Mouse (Mus musculus) midbrain, embryonic 15.5 days (tissue): ENCODE measurements around the gene Gata2. TPM values are rescaled to one million over a fixed set of nuclear protein-coding genes. Genes with fewer than 3 reads are reported as not detected.

Experiments used
- ATAC-seq: fragments of 200-750 bp; cut with Nextera tagmentation; replicated peaks from 2 replicates; pipeline ENCODE4 v1.8.0; 2017; ENCODE audit warnings: moderate TSS enrichment
- H3K27ac ChIP-seq: fragments of 300-500 bp; sonication (generic); 2 replicates; pipeline ENCODE4 v1.5.1; 2015; ENCODE audit warnings: mild to moderate bottlenecking, inconsistent platforms
- H3K27me3 ChIP-seq: fragments of 300-500 bp; sonication (generic); replicated peaks from 2 replicates; pipeline ENCODE4 v1.6.1; 2015; ENCODE audit warnings: inconsistent platforms
- H3K36me3 ChIP-seq: fragments of 300-500 bp; sonication (generic); replicated peaks from 2 replicates; pipeline ENCODE4 v1.6.1; 2015; ENCODE audit warnings: inconsistent platforms
- H3K4me1 ChIP-seq: fragments of 300-500 bp; sonication (generic); 2 replicates; pipeline ENCODE4 v1.6.1; 2015; ENCODE audit warnings: inconsistent platforms
- H3K4me2 ChIP-seq: fragments of 300-500 bp; sonication (generic); 2 replicates; pipeline ENCODE4 v1.6.1; 2015; ENCODE audit warnings: inconsistent platforms, mild to moderate bottlenecking, moderate library complexity
- H3K4me3 ChIP-seq: fragments of 300-500 bp; sonication (generic); 2 replicates; pipeline ENCODE4 v1.5.1; 2015; ENCODE audit warnings: mild to moderate bottlenecking, inconsistent platforms
- H3K9ac ChIP-seq: fragments of 300-500 bp; sonication (generic); 2 replicates; pipeline ENCODE4 v1.6.1; 2015; ENCODE audit warnings: mild to moderate bottlenecking, inconsistent platforms
- H3K9me3 ChIP-seq: fragments of 300-500 bp; sonication (generic); 2 replicates; pipeline ENCODE4 v1.6.1; 2016; ENCODE audit warnings: inconsistent platforms
- WGBS: fragments of 180-500 bp; shearing (Covaris S2); methylation state at CpG from one replicate; pipeline ENCODE4 v1.1.7; 2015; ENCODE audit warnings: mixed read lengths; 5-methylcytosine and 5-hydroxymethylcytosine counted together
- polyA plus RNA-seq: library from polyadenylated mRNA; unstranded; fragments of >200 nt; fragmentation: Nextera tagmentation; extraction: Ambion mirVana; gene quantifications from 2 replicates; pipeline ENCODE4 v1.2.1, GENCODE M21; 2015

Gata2 gene
- polyA plus RNA-seq, 1 experiment from 2014 or later: 20.7 TPM

- no peaks in the 10 kb centered on the region for H3K4me1 ChIP-seq
- H3K4me2 ChIP-seq: no peak overlapping the region
- H3K9me3 ChIP-seq: no peaks in the 10 kb centered on the region
- no peaks in the 10 kb centered on the region for H3K27me3 ChIP-seq
- no peak overlapping the region for H3K4me3 ChIP-seq
- H3K27ac ChIP-seq: no peak overlapping the region
- WGBS: 11% methylated on average over 5 of the region's 5 CpGs
- no peak overlapping the region for H3K9ac ChIP-seq
- H3K36me3 ChIP-seq: no peaks in the 10 kb centered on the region
- ATAC-seq: 0 out of 2 replicates have a peak, but pooled peaks have one; percentile 39
Observed at GRCm38 (mm10) chr6:88226570-88226994, 32.9 kb downstream of the Gata2 start.

- Histone ChIP-seq H3K4me2 (no peak overlapping the region), H3K36me3 (no peaks in the 10 kb centered on the region), H3K4me3 (no peak overlapping the region), H3K27ac (no peak overlapping the region), H3K9me3 (no peaks in the 10 kb centered on the region), H3K9ac (no peak overlapping the region), H3K27me3 (no peaks in the 10 kb centered on the region), H3K4me1 (no peaks in the 10 kb centered on the region)
- no peak for ATAC-seq
- WGBS: 65% methylated on average over 7 of the region's 7 CpGs
Observed at GRCm38 (mm10) chr6:88227537-88227936, 33.8 kb downstream of the Gata2 start.

GRCm38 (mm10) chr6:88229221-88229620, 35.5 kb downstream of the Gata2 start:
- H3K36me3 ChIP-seq: no peaks in the 10 kb centered on the region
- H3K4me3 ChIP-seq: no peak overlapping the region
- WGBS: 83% methylated on average over 12 of the region's 12 CpGs
- H3K4me1 ChIP-seq: no peaks in the 10 kb centered on the region
- no peak overlapping the region for H3K4me2 ChIP-seq
- ATAC-seq: no peak
- no peaks in the 10 kb centered on the region for H3K9me3 ChIP-seq
- H3K9ac ChIP-seq: no peak overlapping the region
- H3K27ac ChIP-seq: no peak overlapping the region
- no peaks in the 10 kb centered on the region for H3K27me3 ChIP-seq

- Histone ChIP-seq H3K9me3 (no peaks in the 10 kb centered on the region), H3K36me3 (no peaks in the 10 kb centered on the region), H3K27me3 (no peaks in the 10 kb centered on the region), H3K4me3 (no peak overlapping the region), H3K4me1 (peaks cover 7% of the 10 kb centered on the region), H3K9ac (no peak overlapping the region), H3K27ac (no peak overlapping the region), H3K4me2 (no peak overlapping the region)
- 83% methylated on average over 7 of the region's 7 CpGs for WGBS
- ATAC-seq: no peak
Observed at GRCm38 (mm10) chr6:88231821-88232220, 38.1 kb downstream of the Gata2 start.

GRCm38 (mm10) chr6:88232221-88232620, 38.5 kb downstream of the Gata2 start:
- no peak overlapping the region for H3K9ac ChIP-seq
- 52% methylated on average over 6 of the region's 6 CpGs for WGBS
- peaks cover 7% of the 10 kb centered on the region for H3K4me1 ChIP-seq
- ATAC-seq: no peak
- 0 out of 2 replicates have a peak, but pooled peaks cover 2% of the 10 kb centered on the region for H3K27me3 ChIP-seq
- no peaks in the 10 kb centered on the region for H3K9me3 ChIP-seq
- no peak overlapping the region for H3K4me2 ChIP-seq
- H3K4me3 ChIP-seq: no peak overlapping the region
- no peaks in the 10 kb centered on the region for H3K36me3 ChIP-seq
- no peak overlapping the region for H3K27ac ChIP-seq

- Histone ChIP-seq H3K36me3 (no peaks in the 10 kb centered on the region), H3K27ac (no peak overlapping the region), H3K27me3 (0 out of 2 replicates have a peak, but pooled peaks cover 3% of the 10 kb centered on the region), H3K4me2 (no peak overlapping the region), H3K4me3 (no peak overlapping the region), H3K9me3 (no peaks in the 10 kb centered on the region), H3K4me1 (peaks cover 7% of the 10 kb centered on the region), H3K9ac (no peak overlapping the region)
- WGBS: 80% methylated on average over 8 of the region's 8 CpGs
- no peak for ATAC-seq
Observed at GRCm38 (mm10) chr6:88233996-88234395, 40.3 kb downstream of the Gata2 start.

GRCm38 (mm10) chr6:88235461-88235860, 41.8 kb downstream of the Gata2 start:
- no peak overlapping the region for H3K4me3 ChIP-seq
- no peak overlapping the region for H3K27ac ChIP-seq
- no peak overlapping the region for H3K4me2 ChIP-seq
- H3K9ac ChIP-seq: no peak overlapping the region
- 0 out of 2 replicates have a peak, but pooled peaks cover 3% of the 10 kb centered on the region for H3K27me3 ChIP-seq
- no peaks in the 10 kb centered on the region for H3K36me3 ChIP-seq
- no peak for ATAC-seq
- WGBS: 20% methylated on average over 8 of the region's 8 CpGs
- H3K4me1 ChIP-seq: peaks cover 7% of the 10 kb centered on the region
- H3K9me3 ChIP-seq: no peaks in the 10 kb centered on the region

GRCm38 (mm10) chr6:88235983-88236382, 42.3 kb downstream of the Gata2 start:
- 0 out of 2 replicates have a peak, but pooled peaks cover 3% of the 10 kb centered on the region for H3K27me3 ChIP-seq
- 0% methylated on average over 17 of the region's 17 CpGs for WGBS
- H3K4me2 ChIP-seq: peak overlapping the region; percentile 40
- peak; percentile 65 for ATAC-seq
- no peak overlapping the region for H3K9ac ChIP-seq
- H3K27ac ChIP-seq: no peak overlapping the region
- no peaks in the 10 kb centered on the region for H3K36me3 ChIP-seq
- peaks cover 7% of the 10 kb centered on the region for H3K4me1 ChIP-seq
- no peak overlapping the region for H3K4me3 ChIP-seq
- H3K9me3 ChIP-seq: no peaks in the 10 kb centered on the region

- Histone ChIP-seq H3K4me1 (peaks cover 7% of the 10 kb centered on the region), H3K27me3 (0 out of 2 replicates have a peak, but pooled peaks cover 3% of the 10 kb centered on the region), H3K9ac (no peak overlapping the region), H3K4me2 (0 out of 2 replicates have a peak overlapping the region, but pooled peaks have one; percentile 40), H3K36me3 (no peaks in the 10 kb centered on the region), H3K27ac (no peak overlapping the region), H3K9me3 (no peaks in the 10 kb centered on the region), H3K4me3 (no peak overlapping the region)
- WGBS: 14% methylated on average over 7 of the region's 7 CpGs
- ATAC-seq: no peak
Observed at GRCm38 (mm10) chr6:88236513-88236912, 42.8 kb downstream of the Gata2 start.

- no peaks in the 10 kb centered on the region for H3K27me3 ChIP-seq
- H3K9me3 ChIP-seq: no peaks in the 10 kb centered on the region
- H3K36me3 ChIP-seq: no peaks in the 10 kb centered on the region
- no peak overlapping the region for H3K4me3 ChIP-seq
- H3K27ac ChIP-seq: no peak overlapping the region
- 0 out of 2 replicates have a peak, but pooled peaks cover 6% of the 10 kb centered on the region for H3K4me1 ChIP-seq
- H3K4me2 ChIP-seq: no peak overlapping the region
- no peak overlapping the region for H3K9ac ChIP-seq
- ATAC-seq: peak; percentile 55; the same call in 1 of the 2 replicates
- 5% methylated on average over 15 of the region's 15 CpGs for WGBS
Observed at GRCm38 (mm10) chr6:88242604-88243003, 48.9 kb downstream of the Gata2 start.

GRCm38 (mm10) chr6:88249231-88249630, 55.5 kb downstream of the Gata2 start:
- H3K4me2 ChIP-seq: no peak overlapping the region
- no peak overlapping the region for H3K9ac ChIP-seq
- H3K4me3 ChIP-seq: no peak overlapping the region
- 76% methylated on average over 1 of the region's 1 CpGs for WGBS
- H3K27ac ChIP-seq: no peak overlapping the region
- H3K9me3 ChIP-seq: no peaks in the 10 kb centered on the region
- no peaks in the 10 kb centered on the region for H3K36me3 ChIP-seq
- no peak for ATAC-seq
- no peaks in the 10 kb centered on the region for H3K27me3 ChIP-seq
- no peaks in the 10 kb centered on the region for H3K4me1 ChIP-seq

- H3K9me3 ChIP-seq: no peaks in the 10 kb centered on the region
- H3K9ac ChIP-seq: no peak overlapping the region
- no peak overlapping the region for H3K27ac ChIP-seq
- no peaks in the 10 kb centered on the region for H3K27me3 ChIP-seq
- WGBS: 91% methylated on average over 1 of the region's 1 CpGs
- no peak overlapping the region for H3K4me2 ChIP-seq
- ATAC-seq: no peak
- no peaks in the 10 kb centered on the region for H3K36me3 ChIP-seq
- no peaks in the 10 kb centered on the region for H3K4me1 ChIP-seq
- H3K4me3 ChIP-seq: no peak overlapping the region
Observed at GRCm38 (mm10) chr6:88251396-88251795, 57.7 kb downstream of the Gata2 start.

GRCm38 (mm10) chr6:88251798-88252478, 58.2 kb downstream of the Gata2 start:
- no peaks in the 10 kb centered on the region for H3K9me3 ChIP-seq
- WGBS: 87% methylated on average over 7 of the region's 7 CpGs
- no peaks in the 10 kb centered on the region for H3K36me3 ChIP-seq
- H3K4me1 ChIP-seq: no peaks in the 10 kb centered on the region
- no peak overlapping the region for H3K4me3 ChIP-seq
- H3K27me3 ChIP-seq: no peaks in the 10 kb centered on the region
- no peak for ATAC-seq
- H3K4me2 ChIP-seq: no peak overlapping the region
- no peak overlapping the region for H3K9ac ChIP-seq
- H3K27ac ChIP-seq: no peak overlapping the region
